Mouse (Mus musculus): ENCODE measurements around the gene Mycbp.
"Not testable (repeated sequence)": the region's sequence is repeated elsewhere in the genome, so short reads cannot be mapped to it uniquely, and the experiment has no call there.

Mycbp gene

GRCm38 (mm10) chr4:123904333-123905125 lies at the start of gene Mycbp:
TSS of gene Mycbp (plus strand) at chr4:123904832.
- peak; percentile 98 to 99 for DNase-seq

GRCm38 (mm10) chr4:123856888-123857287 lies 47.7 kb upstream of the Mycbp start:
- DNase-seq: no peak

GRCm38 (mm10) chr4:123858090-123858489 lies 46.5 kb upstream of the Mycbp start:
- DNase-seq: no peak

DNA sequence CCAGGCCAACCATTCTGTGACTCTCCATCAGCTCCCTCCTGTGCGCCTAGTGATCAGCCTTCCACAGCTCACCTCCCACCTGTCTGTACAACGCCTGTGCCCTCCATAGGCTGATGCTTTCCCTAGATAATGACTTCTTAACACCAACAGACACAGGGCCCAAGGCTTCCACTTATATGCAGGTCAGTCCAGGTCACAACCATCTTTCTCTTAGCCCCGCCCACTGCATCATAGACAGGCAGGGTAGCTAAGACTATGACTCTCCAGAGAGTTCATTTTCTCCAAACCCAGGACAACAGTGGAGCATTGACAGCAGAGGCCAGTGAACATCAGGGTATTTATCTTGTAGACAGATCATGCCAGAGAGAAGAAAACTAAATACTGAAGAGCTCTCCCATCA lies 45.3 kb upstream of the Mycbp start, which contains the start of gene 4933427I04Rik:
TSS of gene 4933427I04Rik (plus strand) at position 301 of the 400 bp plus-strand sequence.
- DNase-seq: no peak

DNA sequence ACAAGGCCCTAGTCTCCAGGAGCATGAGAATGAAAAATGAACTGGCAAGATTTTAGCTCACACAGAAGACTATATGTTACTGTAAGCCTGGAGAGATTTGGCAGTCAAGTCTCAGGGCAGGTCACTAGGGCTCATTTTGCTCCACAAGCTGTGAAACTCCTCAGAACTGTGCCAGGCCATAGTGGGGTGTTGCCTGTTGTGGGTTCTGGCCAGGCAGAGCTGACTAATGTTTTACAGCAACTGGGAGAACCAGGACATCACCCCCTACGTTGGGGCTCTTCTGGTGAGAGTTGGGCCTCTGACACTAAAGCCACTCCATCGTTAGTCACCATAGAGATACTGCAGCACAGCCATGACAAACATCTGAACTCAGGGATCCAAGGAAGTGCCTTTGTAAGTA lies 44.8 kb upstream of the Mycbp start:
- DNase-seq: no peak

- DNase-seq: no peak
Observed at GRCm38 (mm10) chr4:123860621-123861020, 44.0 kb upstream of the Mycbp start.

DNA sequence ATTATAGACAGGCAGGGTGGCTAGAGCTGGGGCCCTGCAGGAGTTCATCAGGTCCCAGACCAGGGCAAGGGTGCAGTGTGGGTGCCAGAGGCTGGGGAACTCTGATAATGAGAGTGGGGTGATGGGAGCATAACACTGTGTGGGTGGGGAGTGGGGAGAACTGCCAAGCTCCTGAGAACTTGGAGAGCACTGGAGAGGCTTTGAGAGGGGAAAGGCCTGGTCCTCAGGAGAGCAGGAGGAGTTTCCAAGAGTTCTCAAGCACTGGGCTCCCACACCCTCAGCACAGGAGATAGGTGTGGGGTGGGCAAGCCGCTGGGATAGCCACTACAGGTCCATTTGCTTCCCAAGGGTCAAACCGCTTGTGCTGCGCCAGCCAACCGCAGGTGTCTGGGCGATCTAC lies 10.9 kb upstream of the Mycbp start:
- no peak for DNase-seq

DNA sequence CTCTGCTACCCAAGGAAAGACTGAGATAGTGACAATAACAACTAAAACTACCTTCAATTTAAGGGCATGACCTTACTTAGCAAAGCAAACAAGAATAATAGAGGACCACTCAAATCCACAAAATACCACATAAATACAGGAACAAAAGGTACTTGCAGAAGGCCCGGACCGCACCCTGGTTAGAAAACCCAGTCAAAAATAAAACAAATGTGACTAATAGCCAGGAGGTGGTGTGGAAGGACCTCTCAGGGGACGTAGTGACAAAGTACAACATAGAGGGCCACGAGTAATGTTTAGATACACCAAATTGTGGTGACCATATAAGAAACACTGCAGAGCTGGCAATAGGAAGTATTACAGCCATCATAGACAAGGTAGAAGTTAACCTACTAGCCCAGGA lies 10.3 kb upstream of the Mycbp start:
- DNase-seq: no peak

- DNase-seq: peak in 1 of 2 experiments; percentile 68
Observed at GRCm38 (mm10) chr4:123898696-123899095, 5.9 kb upstream of the Mycbp start.

- DNase-seq: no peak
Observed at GRCm38 (mm10) chr4:123903432-123903831, 1.2 kb upstream of the Mycbp start.

- DNase-seq: no peak
Observed at GRCm38 (mm10) chr4:123905126-123905668, 565 bp downstream of the Mycbp start.

DNA sequence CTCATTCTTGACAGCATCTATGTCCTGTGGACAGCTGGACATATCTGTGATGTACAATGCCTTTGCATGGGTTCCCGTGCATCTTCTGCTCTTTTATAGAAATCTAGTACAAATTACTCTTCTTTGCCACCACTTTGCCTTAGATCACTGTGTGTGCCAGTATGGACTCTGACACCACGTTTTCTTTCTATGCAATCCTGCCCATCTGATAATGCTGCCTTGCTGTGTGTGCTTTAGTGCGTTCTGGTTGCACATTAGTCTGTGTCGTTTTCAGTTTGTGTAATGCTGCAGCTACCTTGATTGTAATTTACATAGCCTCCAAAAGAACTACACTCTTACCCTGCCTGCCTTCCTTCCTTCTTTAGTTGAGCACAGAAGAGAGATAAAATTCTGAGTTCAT lies 6.9 kb downstream of the Mycbp start:
- DNase-seq: no peak

- DNase-seq: peak; percentile 39 to 43
Observed at GRCm38 (mm10) chr4:123912431-123912830, 7.8 kb downstream of the Mycbp start.

- DNase-seq: peak; percentile 100
Observed at GRCm38 (mm10) chr4:123916748-123917547, 12.3 kb downstream of the Mycbp start, which contains the start of gene Rragc. TSS of gene Rragc (plus strand) at chr4:123917446.

GRCm38 (mm10) chr4:123917548-123918140 lies 13.0 kb downstream of the Mycbp start, which contains the start of gene 4930535I16Rik:
TSS of gene 4930535I16Rik (minus strand) at chr4:123918022.
- DNase-seq: peak; percentile 30 to 73

DNA sequence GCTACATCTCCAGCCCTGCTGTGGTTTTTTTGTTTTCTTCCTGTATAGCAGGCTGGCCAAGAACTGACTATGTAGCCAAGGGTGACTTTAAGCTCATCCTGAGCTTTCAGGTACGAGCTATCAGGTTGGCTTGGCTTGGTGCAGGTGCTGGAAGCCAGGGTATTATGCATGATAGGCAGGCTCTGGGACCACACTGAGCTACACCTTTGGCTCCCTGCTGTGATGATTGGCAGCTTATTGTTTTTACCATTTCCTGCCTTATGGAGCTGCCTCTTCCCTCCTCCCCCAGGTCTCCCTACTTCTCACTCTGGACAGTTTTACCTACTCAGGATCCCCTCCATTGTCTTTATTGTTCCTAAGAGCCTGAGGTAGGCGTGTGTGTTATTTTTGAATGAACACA lies 14.2 kb downstream of the Mycbp start:
- DNase-seq: no peak

- DNase-seq: no peak
Observed at GRCm38 (mm10) chr4:123921055-123921565, 16.5 kb downstream of the Mycbp start.

GRCm38 (mm10) chr4:123927961-123928360 lies 23.3 kb downstream of the Mycbp start:
- DNase-seq: no peak

DNA sequence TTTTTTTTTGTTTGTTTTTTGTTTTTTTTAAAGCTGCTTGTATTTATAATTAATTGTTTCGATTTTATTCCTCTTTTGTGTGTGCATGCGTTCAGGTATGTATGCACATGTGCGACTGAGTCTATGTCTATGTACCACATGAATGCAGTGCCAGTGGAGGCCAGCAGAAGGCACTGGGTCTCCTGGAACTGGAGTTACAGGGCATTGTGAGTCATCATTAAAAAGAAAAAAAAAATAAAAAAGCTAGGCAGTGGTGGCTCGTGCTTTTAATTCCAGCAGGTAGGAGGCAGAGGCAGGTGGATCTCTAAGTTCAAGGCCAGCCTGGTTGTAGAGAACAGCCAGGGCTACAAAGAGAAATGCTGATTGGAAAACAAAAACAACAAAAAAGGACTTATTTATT lies 25.4 kb downstream of the Mycbp start:
- DNase-seq: no peak

- no peak for DNase-seq
Observed at GRCm38 (mm10) chr4:123934306-123934705, 29.7 kb downstream of the Mycbp start.

- no peak for DNase-seq
Observed at GRCm38 (mm10) chr4:123936059-123936458, 31.4 kb downstream of the Mycbp start.

GRCm38 (mm10) chr4:123939838-123940237 lies 35.2 kb downstream of the Mycbp start:
- peak; percentile 52 to 85 for DNase-seq

GRCm38 (mm10) chr4:123940878-123941277 lies 36.2 kb downstream of the Mycbp start:
- DNase-seq: not testable (repeated sequence)
